Mouse (Mus musculus): Measurements from ENCODE around the gene Mbnl1.

Gene Mbnl1

DNA sequence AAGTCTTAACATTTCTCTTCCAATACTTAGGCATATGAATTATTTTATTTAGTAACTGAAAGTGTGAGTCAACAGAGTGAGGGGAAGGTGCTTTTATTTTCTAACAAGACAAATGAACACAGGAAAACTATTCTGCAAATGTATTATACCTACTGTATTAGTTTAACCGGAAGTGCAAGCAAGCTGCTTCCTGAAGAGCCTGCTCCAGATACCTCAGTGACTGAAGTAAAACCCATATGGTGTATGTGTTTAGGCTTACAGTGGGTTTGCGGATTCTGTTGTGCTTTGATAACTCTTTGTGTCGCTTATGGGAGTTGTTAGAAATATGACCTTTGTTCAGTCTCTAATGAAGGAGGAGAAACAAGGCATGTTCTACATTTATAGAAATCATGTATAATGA lies 46.7 kb downstream of the Mbnl1 start:
- WGBS, result 77% methylated on average over 3 of the region's 3 CpGs

DNA sequence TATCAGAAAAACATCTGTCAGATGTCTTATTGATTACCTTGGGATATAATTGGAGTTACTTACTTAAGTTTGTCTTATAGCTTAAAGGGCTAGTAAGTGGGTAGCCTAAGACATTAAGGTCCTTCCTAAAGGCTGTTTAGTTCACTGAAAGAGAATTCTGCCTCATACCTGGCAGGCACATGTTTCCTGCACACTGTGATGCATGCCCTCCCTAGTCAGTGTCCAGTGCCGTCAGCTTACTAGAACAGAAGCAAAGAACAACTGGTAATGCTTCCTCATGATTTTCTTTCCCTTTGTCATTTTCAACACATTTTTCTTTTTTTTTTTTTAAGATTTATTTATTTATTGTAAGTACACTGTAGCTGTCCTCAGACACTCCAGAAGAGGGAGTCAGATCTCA lies 51.5 kb downstream of the Mbnl1 start:
- 76% methylated on average over 1 of the region's 1 CpGs for WGBS

DNA sequence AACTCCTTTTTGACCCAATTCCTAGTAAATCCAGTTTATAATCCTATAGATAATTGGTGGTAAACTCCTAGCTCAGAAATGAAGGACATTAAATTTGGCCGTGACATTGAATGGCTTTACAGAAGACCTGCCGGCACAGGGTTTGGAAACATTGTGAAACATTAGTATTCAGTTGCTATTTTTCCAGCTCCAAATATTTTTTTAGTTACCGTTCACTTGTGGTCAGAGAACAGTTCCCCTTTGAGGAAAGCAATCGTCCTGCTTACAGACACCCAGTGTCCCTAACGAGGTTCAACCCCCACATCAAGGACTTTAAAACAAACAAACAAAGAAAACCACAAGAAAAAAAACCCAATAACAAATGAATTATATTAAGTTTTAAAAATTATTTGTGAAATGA lies 58.7 kb downstream of the Mbnl1 start:
- WGBS, result 32% methylated on average over 5 of the region's 5 CpGs

DNA sequence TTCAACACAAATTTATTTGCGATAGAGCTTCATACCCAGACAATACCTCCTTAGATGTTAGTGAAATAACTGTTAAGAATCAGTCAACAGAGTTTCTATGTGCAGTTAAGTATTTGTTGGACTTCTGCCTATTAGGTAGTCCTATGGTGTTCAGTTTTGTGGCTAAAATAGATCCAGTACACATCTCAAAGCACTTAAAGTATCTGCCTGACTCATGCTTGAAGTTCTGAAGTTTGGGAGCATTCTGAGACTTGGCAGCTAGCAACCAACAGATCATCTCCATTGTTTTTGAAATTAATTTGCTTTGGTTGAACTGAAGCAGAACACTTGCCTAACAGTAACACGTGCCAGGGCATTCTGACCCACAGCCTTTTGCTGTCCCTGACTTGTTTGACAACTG lies 59.2 kb downstream of the Mbnl1 start:
- WGBS, result 57% methylated on average over 2 of the region's 2 CpGs

DNA sequence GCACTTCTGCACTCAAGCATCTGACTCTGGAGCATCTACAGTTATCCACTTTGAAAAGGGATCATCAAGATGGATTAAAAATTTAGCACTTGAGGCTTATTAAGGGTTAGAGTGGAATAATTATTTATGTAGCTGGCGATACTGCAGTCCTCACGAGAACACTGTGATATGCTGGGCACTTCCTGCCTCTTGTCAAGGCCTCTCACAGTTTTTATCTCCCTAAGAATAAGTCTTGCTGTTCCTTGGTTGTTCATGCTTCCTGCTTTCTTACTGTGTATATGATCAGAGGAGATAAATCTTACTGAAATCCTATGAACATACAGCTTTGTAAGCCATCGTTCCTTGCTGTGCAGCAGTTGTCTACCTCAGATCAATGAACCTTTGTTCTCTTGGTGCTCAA lies 62.6 kb downstream of the Mbnl1 start:
- WGBS, result 45% methylated on average over 3 of the region's 3 CpGs

DNA sequence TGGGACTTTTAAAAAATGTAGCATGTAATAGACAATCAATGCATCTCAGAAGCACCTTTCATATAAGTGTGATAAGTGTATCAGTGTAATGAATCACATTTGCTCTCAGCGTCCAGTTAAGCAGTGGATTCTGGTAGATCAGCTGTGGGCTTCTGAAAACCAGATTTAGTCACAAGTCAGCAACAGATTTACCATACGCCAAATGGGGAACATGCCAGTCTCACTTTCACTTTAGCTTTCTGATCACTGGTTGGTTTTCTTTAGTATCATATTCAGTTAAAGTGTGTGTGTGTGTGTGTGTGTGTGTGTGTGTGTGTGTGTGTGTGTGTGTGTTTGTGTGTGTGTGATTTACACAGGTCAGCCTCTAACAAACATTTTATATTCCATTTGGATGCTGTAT lies 64.4 kb downstream of the Mbnl1 start:
- WGBS, result 59% methylated on average over 2 of the region's 2 CpGs

DNA sequence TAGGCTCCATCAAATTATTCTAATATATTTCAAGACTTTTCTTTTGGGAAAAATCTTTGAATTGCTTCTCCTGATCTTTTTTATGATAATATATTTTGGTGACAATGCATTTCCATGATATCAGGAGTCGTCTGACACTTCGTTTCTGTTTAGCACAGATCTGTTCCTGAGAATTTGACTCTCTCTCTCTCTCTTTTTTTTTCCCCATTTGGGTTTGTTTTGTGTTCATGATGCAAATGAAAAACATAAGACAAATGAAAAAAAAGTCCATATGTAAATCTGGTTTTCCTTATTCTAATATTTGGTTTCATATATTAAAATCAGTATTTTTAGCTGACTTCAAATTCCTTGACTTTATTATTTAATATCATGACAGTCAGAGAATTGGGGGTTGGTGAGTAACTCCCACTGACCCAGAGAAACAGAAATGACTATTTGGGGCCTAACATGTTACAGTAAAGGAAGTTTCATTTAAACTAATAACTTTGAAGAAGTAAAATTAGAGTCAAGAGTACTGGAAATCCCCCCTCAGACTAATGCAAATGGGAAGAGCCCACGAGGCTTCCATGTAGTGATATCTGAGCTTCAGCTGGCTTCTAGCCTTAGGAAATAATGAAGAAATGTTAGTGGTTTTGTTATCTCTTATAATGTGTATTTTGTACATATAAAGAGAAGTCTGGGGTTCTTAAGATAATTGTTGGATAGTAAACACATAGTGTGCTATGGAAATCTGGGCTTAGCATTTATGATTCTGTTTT lies 65.8 kb downstream of the Mbnl1 start:
- WGBS, result 73% methylated on average over 3 of the region's 3 CpGs

DNA sequence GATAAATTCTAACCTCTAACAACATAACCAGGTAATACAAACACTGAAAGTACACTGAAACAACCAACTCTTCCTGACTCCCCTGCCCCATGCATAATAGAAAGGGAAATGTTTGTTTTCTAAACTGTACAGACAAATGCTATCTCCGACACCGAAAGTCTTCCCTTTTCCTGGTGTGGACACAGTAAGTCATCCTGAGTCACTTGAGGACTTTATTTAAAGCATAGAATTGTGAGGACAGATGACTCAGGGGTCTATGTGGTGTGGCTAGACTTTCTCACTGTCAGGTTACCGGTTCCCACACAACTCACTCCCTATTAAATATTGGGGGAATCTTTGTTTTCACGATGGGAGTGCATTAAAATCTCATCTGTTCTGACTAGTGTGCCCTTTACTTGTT lies 68.5 kb downstream of the Mbnl1 start:
- 65% methylated on average over 4 of the region's 4 CpGs for WGBS

DNA sequence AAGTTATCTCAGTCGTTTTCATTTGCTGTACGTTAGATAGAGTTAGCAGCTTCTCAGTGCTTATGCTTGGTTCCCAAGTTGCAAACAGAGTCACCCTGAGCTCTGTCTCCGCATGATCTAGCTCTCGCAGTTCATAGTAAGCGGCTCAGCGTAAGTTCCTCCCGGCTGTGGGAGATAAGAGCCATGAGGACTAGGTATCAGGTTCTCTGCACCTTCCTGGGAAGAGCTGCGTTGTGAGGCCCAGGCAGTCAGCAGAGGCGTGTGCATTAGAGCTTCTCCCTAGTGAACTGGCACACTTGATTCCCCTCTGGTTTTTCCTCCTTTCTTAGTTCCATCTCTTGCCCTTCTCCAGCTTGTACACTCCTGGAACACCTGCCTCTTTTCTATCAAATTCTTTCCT lies 73.6 kb downstream of the Mbnl1 start:
- 75% methylated on average over 9 of the region's 9 CpGs for WGBS

DNA sequence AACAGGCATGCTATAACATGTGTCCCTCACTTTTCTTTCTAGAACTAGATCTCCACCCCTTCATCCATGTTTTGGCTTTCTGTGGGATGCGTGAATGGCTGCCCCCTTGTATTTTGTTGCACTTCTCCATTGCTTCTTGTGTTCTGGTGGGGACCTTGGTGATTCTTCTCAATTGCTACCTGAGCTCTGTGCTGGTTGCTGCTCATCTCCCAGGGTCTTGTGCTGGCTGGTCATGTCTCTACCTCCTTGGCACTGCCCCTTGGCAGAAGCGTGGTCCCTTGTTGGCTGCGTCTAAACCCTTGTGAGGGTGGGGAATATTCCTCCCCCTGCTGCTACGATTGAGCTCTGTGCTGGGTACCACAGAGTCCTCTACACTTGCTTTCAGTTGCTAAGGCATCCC lies 74.3 kb downstream of the Mbnl1 start:
- 79% methylated on average over 4 of the region's 4 CpGs for WGBS

DNA sequence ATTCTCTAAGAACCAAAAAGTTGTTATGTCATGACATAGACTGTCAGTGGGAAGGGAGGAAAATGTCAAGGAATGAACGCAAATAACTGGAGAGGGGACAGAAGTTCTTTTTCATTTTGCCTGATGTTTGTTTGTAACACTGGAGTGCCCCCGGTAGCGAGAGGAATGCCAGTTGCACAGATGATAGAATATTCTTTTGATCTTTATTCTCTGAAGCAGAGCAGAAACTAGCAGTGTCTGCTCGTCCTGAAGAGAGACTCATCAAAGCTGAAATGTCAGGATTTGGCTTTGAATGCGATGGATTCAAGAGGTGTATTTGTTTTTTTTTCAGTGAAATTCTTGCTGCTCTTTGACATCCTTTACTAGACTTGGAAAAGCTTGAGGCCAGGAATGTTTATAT lies 77.9 kb downstream of the Mbnl1 start:
- WGBS, result 55% methylated on average over 5 of the region's 5 CpGs

DNA sequence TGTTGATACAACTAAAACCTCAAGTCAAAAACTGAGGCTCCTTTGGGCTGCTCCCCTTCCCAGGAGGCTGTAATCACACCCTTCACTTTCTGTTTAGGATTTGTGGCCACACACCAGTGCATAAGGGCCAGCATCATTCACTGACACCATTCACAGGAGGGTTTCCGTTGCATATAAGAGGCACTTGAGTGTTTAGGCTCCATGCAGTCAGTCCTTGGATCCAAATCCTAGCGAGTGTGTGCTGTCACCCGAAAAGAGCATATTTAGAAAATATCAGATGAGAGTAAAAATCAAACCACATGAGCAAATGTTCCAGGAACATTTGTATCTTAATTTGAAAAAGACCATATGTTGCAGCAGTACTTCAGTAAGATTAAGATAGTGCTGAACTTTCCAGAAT lies 79.0 kb downstream of the Mbnl1 start:
- WGBS, result 43% methylated on average over 3 of the region's 3 CpGs

DNA sequence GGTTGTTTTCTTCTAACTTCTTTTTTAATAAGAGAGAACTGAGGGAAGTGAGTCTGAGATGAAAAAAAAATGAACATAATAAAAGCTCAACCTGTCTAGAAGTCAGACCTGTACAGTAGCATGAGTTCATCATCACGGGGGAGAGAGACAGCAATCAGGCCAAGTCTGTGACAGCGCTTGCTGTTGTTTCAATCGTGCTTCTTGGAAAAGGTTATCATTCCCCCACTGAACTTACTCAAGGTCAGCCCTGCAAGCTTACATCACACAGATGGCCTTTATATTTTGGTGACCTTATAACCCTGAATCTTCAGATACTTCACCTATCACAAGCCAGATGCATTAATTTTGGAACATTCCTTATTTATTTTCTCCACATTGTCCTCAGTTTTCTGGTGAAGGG lies 80.4 kb downstream of the Mbnl1 start:
- WGBS, result 80% methylated on average over 3 of the region's 3 CpGs

DNA sequence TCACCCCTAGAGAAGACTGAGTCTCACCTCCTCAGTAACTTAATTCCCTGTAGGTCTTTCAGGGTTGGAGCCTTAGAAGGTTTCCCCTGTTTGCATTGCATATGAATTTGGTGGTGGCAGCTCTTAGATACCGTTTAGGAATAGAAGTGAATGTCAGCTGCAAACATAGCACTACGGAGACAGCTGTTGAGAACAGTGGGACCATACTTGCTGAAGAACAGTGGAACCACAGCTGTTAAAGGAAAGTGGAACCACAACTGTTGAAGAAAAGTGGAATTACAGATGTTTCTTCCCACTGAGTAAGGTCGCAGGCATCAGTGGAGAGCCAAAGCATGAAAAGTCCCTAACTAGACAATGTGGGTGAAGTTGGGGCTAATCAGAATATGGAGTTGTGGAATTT lies 84.0 kb downstream of the Mbnl1 start:
- WGBS, result 67% methylated on average over 3 of the region's 3 CpGs

DNA sequence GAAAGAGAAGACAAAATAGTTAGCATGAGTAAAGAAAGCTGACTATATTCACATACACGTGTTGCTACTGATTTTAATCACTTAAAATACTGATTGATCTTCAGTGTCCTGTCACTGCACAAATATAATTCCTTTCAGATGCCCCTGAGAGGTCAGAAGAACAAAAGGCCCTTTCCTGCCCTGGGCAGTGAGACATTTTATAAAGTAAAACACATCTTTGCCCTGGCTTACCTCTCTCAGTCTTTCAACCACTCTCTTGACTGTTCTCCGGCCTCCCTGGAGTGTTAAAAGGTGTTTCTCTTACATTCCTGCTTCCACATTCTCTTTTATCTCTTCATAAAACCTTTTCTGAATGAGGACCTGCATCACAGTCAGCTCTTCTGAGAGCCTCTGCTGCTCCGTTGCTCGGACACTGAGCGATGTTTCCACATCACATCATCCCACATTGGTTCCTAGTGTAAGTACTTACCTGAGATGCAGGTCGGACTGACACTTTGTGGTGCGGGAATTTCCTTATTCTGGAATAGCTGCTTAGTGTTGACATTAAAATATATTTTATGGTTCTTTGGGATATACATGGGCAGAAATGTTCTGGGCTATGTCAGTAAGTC lies 85.7 kb downstream of the Mbnl1 start:
- 86% methylated on average over 7 of the region's 7 CpGs for WGBS

DNA sequence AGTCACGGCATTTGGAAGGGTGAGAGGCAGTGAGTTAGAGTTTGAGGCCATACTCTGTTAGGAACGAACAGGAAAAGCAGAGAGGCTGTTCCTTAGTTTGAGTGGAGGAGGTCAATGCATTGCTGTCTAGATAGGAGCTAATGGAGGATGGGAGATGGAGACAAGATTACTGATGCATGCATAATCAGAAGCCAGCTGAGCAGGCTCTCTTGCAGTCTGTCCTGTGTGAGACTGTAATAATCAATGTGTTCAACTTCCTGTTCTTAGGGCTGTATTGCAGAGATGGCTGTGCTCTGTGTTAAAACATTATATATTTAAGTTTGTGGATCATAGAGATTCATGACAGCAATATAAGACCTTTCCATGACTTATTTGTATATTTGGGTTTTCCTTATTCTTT lies 87.1 kb downstream of the Mbnl1 start:
- 81% methylated on average over 2 of the region's 2 CpGs for WGBS

DNA sequence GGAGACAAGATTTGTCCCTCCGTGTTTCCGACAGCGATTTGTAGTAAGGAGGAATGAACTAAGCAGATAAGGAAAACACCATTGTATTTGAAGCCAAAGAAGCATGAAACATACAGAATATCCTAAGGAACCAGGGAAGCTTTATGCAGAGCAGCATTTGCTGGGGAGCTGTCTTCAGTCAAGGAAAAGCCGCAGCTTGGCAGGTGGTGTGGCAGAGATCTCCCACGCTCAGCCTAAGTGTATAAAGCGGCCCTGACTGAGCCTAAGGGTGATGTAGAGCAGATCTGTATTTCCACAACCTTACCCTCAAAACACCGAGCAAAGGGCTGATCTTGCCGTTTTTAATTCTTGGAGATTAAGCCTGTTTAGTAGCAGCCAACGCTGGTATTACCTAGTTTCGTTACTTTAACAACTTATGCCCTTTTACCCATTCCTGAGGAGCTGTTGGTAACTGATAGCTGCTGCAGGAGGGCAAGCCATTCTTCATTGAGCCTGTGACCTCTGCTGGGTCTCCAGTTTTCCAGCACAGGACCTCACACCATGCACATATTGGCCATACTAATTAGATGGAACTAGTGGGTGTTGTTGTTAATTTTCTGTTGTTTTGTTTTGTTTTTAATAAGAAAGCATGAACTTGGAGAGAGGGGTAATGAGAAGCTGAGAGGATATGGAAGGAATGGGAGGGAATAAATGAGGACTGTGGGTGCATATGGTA lies 91.1 kb downstream of the Mbnl1 start:
- WGBS, result 36% methylated on average over 10 of the region's 10 CpGs

DNA sequence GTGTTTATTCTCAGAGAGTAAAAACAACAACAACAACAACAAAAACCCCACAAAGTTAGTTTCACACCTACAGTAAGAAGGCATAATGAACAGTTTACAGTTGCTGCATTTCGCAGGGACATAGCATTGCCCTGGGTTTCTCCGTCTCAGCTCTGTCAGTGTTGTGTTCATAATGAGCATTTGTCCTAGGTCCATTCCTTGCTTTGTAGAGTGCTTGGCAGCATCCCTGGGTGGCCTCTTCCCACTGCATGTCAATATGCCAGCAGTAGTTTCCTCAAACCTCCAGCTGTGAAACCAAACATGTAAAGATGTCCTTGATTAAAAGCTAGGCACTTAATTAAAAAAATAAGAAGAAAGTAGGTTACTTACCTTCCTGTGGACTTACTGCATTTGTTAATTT lies 91.6 kb downstream of the Mbnl1 start:
- WGBS, result 63% methylated on average over 2 of the region's 2 CpGs

DNA sequence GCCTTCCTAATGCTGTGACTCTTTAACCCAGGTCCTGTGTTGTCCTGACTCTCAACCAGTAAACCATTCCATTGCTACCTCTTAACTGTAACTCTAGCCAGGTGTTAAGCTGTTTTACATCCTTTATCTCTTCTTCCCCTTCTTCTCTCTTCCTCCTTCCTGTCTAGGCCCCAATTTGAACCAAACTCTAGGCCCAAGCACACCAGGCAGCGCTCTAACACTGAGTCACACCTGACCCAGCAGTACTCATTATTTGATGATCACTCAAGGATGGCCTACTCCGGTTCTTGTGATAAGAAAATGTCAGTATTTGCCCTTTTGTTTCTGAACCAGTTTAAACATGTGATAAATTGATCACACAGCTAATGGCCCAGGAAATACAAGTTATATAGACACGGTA lies 92.6 kb downstream of the Mbnl1 start:
- WGBS, result 97% methylated on average over 3 of the region's 3 CpGs

DNA sequence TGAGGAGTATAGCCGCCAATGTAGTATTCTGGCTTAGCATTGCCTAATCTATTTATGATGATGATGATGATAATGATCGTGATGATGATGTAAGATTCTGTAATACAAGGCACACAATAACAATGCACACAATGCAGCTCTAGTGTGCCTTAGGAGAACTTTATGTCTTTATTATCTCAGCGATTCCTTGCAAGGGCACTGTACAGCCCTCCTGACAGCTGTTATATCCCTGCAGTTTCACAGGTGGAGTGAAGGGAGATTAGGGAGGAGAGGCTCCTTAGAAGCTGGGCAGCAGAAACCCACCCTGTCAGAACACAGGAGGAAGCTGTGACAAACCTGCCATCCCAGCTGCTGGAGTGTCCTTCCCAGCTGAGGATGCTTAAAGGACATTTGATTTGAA lies 93.3 kb downstream of the Mbnl1 start:
- WGBS, result 81% methylated on average over 3 of the region's 3 CpGs

DNA sequence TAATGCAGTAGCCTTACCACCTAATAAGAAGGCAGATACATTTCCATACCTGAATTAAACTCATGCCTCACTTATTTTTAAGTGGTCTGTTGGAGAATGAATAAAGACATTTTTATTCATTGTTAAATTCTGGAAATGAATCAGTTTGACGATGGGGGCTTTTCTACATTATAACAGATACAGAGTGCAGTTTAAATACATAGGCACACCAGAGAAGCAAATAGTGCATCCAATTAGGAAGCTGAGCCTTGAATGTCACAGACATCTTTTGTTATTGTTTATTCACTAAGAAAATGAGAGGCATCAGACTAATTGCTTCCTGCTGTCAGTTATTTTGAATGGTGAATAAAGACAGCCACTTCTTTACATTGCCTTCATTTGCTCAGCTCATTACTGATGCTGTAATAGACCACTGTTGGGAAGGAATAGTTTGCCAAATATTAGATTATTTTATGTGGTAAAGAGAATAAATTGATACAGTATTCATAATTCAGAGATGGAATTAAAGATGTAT lies 95.6 kb downstream of the Mbnl1 start:
- 59% methylated on average over 1 of the region's 1 CpGs for WGBS

DNA sequence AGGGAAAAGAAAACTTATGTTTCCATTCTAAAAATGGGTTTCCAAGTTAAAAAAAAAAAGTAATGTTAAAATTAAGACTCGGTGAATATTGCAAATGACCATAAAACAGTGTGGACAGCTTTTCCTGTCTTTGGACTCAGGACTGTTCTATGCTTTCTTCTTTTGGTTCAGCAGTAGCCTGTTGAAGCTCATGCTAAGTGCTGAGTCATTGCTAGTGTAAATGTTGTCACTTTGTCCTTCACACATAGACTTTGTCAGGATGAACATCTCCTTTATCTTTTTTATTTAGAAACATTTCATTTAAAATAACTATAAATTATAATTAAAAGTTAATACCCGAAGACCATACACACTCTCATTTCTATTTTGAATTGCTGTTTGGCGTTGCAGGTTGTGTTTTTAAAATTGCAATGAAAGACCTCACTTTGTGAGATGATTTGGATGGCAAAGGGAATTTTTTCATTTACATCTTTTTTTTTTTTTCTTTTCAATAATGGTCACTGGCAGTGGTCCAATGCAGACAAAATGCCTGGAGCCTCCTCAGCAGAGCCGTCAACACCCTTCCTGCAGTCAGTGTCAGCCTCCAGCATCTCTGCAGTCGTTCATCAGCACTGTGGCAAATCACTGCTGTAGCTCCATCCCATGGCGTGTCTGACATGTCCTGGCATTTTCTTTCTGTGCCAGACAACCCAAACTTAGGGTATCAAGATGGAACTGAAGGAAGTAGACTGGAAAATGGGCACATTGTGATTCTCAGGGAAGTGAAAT lies 96.4 kb downstream of the Mbnl1 start:
- 55% methylated on average over 6 of the region's 6 CpGs for WGBS
